8 mouse cellular contexts compared by ENCODE assay signal in the genomic region with DNA sequence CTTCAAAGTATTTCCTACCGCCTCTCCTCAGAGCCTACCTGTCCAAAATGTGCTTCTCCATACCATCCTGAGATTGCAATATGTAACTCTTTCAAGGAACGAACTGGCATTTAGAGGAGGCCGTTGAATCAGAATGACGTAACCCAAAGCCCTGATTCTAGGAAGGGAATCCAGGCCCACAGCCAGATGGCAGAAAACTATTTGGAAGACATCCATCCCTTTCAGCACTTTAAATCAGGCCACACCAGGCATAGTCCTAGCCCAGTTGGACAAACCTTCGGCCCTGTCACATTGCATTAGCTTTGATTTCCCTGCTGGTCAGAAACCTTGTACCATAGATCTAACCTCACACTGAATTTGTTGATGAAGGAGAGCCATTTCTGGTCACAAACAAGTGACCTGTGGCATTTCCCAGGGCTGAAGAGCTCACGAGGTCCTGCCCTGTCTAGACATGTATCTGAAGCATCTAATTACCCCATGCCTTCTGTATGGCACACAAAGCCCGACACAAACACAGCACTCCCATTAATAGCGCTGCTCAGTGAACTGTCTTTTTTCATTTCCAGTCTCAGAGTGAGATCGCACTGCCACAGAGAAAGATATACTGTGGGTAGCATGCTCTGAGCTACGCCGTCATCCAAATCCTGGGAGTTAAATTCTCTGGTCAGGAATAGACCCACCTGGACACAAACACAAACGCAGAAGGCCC. TPM values are rescaled to one million over a fixed set of nuclear protein-coding genes. Genes with fewer than 3 reads are reported as not detected.
DNase-seq lines count a peak whose midpoint lies in the region; ATAC-seq lines count a peak whose summit lies in the region.

No protein-coding gene starts in this region.

- WGBS in kidney, embryonic 16.5 days: 67% methylated on average over 12 of the region's 12 CpGs
- WGBS in midbrain, embryonic 11.5 days: 86% methylated on average over 12 of the region's 12 CpGs
- 70% methylated on average over 12 of the region's 12 CpGs for WGBS in intestine, embryonic 15.5 days

- no peak overlapping the region for H3K4me3 ChIP-seq in kidney, embryonic 16.5 days (ENCODE audit: low read length)
- no peak overlapping the region for H3K4me3 ChIP-seq in midbrain, embryonic 11.5 days (ENCODE audit: low read depth, low read length)
- no peak overlapping the region for H3K4me3 ChIP-seq in intestine, embryonic 15.5 days (replicated peaks)

- DNase-seq in kidney, adult 11 months: peak; percentile 37
- DNase-seq in cerebellum, postnatal 14 days: peak; percentile 96
- DNase-seq in heart, adult 9 months (ENCODE audit: low spot score in 2 of 2): peak; percentile 62 to 84
- peak; percentile 25 for DNase-seq in layer of hippocampus, adult 9-10 months (ENCODE audit: low spot score)
- DNase-seq in midbrain, embryonic 11.5 days (ENCODE audit: low spot score, missing footprints): peak; percentile 84
- DNase-seq in urinary bladder, postnatal 4 days (ENCODE audit: low spot score in 2 of 2): peak; percentile 40 to 65

- no peak overlapping the region for H3K9ac ChIP-seq in kidney, embryonic 16.5 days (replicated peaks; ENCODE audit: low read length)
- no peak overlapping the region for H3K9ac ChIP-seq in midbrain, embryonic 11.5 days (ENCODE audit: low read length)
- H3K9ac ChIP-seq in intestine, embryonic 15.5 days: no peak overlapping the region

- no peaks in the 10 kb centered on the region for H3K36me3 ChIP-seq in kidney, embryonic 16.5 days (ENCODE audit: insufficient read depth, low read length)
- no peaks in the 10 kb centered on the region for H3K36me3 ChIP-seq in midbrain, embryonic 11.5 days (ENCODE audit: control insufficient read depth, insufficient read depth, low read length)
- H3K36me3 ChIP-seq in intestine, embryonic 15.5 days: no peaks in the 10 kb centered on the region

- H3K4me1 ChIP-seq in kidney, embryonic 16.5 days (ENCODE audit: insufficient read depth, low read length): no peaks in the 10 kb centered on the region
- no peaks in the 10 kb centered on the region for H3K4me1 ChIP-seq in midbrain, embryonic 11.5 days (ENCODE audit: control insufficient read depth, insufficient read depth, low read length)
- H3K4me1 ChIP-seq in intestine, embryonic 15.5 days (replicated peaks): no peaks in the 10 kb centered on the region

- no peak overlapping the region for H3K27ac ChIP-seq in kidney, embryonic 16.5 days (ENCODE audit: low read length)
- H3K27ac ChIP-seq in midbrain, embryonic 11.5 days (ENCODE audit: low read depth, low read length): no peak overlapping the region
- no peak overlapping the region for H3K27ac ChIP-seq in intestine, embryonic 15.5 days

- no peak overlapping the region for H3K4me2 ChIP-seq in kidney, embryonic 16.5 days (replicated peaks; ENCODE audit: low read depth, low read length)
- no peak overlapping the region for H3K4me2 ChIP-seq in midbrain, embryonic 11.5 days
- no peak overlapping the region for H3K4me2 ChIP-seq in intestine, embryonic 15.5 days (replicated peaks)

- no peaks in the 10 kb centered on the region for H3K27me3 ChIP-seq in kidney, embryonic 16.5 days (ENCODE audit: insufficient read depth, low read length)
- no peaks in the 10 kb centered on the region for H3K27me3 ChIP-seq in midbrain, embryonic 11.5 days (ENCODE audit: control insufficient read depth, insufficient read depth, low read length)
- no peaks in the 10 kb centered on the region for H3K27me3 ChIP-seq in intestine, embryonic 15.5 days (replicated peaks)

- no peaks in the 10 kb centered on the region for H3K9me3 ChIP-seq in kidney, embryonic 16.5 days (ENCODE audit: low read length)
- no peaks in the 10 kb centered on the region for H3K9me3 ChIP-seq in midbrain, embryonic 11.5 days (ENCODE audit: control insufficient read depth, low read length)
- H3K9me3 ChIP-seq in intestine, embryonic 15.5 days: no peaks in the 10 kb centered on the region

- no peak for ATAC-seq in kidney, embryonic 16.5 days (ENCODE audit: low FRiP score, low TSS enrichment)
- ATAC-seq in midbrain, embryonic 11.5 days (ENCODE audit: low FRiP score): no peak
- no peak for ATAC-seq in intestine, embryonic 15.5 days

RNA-seq across cellular contexts. Expression of gene Thbs1, which starts 38.3 kb away (rescaled TPM):
- 50.9 and 54.6 TPM in 2 replicates for polyA plus RNA-seq in kidney, embryonic 16.5 days (2015; fragmentation: Nextera tagmentation; extraction: Ambion mirVana)
- polyA plus RNA-seq in midbrain, embryonic 11.5 days (2014; fragmentation: Nextera tagmentation; extraction: Ambion mirVana): 37.4 and 42.0 TPM in 2 replicates
- polyA plus RNA-seq in intestine, embryonic 15.5 days (2015; fragmentation: Nextera tagmentation; extraction: Ambion mirVana): 21.6 and 23.6 TPM in 2 replicates

Comparison
In these comparisons a context has a peak if more than half of its experiments do, and no peak if none do; other contexts are left out.
1. DNase-seq: peak in every context shown above with its lines; median percentile 96 in cerebellum, postnatal 14 days; 84 in midbrain, embryonic 11.5 days; 73 in heart, adult 9 months; 52 in urinary bladder, postnatal 4 days; 37 in kidney, adult 11 months; 25 in layer of hippocampus, adult 9-10 months.